Mouse (Mus musculus) heart, embryonic 16.5 days (tissue): ENCODE data around the gene Exosc1. TPM values are rescaled to one million over a fixed set of nuclear protein-coding genes. Genes with fewer than 3 reads are reported as not detected.
"Not testable (repeated sequence)": the region's sequence is repeated elsewhere in the genome, so short reads cannot be mapped to it uniquely, and the experiment has no call there.

Source experiments
- ATAC-seq: fragments of 200-750 bp; cut with Nextera tagmentation; replicated peaks from 2 replicates; pipeline ENCODE4 v1.8.0; 2017; ENCODE audit warnings: moderate number of reproducible peaks; ENCODE audit not compliant: insufficient read depth, low FRiP score; ENCODE audit errors: extremely low read depth
- H3K27ac ChIP-seq: fragments of 300-500 bp; sonication (generic); 2 replicates; pipeline ENCODE4 v1.5.1; 2014; ENCODE audit warnings: mild to moderate bottlenecking, low read length, control low read depth, moderate library complexity
- H3K27me3 ChIP-seq: fragments of 300-500 bp; sonication (generic); 2 replicates; pipeline ENCODE4 v1.6.1; 2014; ENCODE audit warnings: low read length, mixed read lengths; ENCODE audit not compliant: control insufficient read depth, insufficient read depth
- H3K36me3 ChIP-seq: fragments of 300-500 bp; sonication (generic); 2 replicates; pipeline ENCODE4 v1.6.1; 2014; ENCODE audit not compliant: control insufficient read depth, insufficient read depth
- H3K4me1 ChIP-seq: fragments of 300-500 bp; sonication (generic); 2 replicates; pipeline ENCODE4 v1.6.1; 2014; ENCODE audit warnings: low read length, mixed read lengths; ENCODE audit not compliant: control insufficient read depth, insufficient read depth
- H3K4me2 ChIP-seq: fragments of 300-500 bp; sonication (generic); 2 replicates; pipeline ENCODE4 v1.6.1; 2014; ENCODE audit warnings: low read depth, mild to moderate bottlenecking, control low read depth, low read length
- H3K4me3 ChIP-seq: fragments of 300-500 bp; sonication (generic); 2 replicates; pipeline ENCODE4 v1.5.1; 2014; ENCODE audit warnings: mild to moderate bottlenecking, control low read depth, low read length
- H3K9ac ChIP-seq: fragments of 300-500 bp; sonication (generic); 2 replicates; pipeline ENCODE4 v1.6.1; 2014; ENCODE audit warnings: low read length, control low read depth
- H3K9me3 ChIP-seq: fragments of 300-500 bp; sonication (generic); replicated peaks from 2 replicates; pipeline ENCODE4 v1.6.1; 2016; ENCODE audit warnings: low read length; ENCODE audit not compliant: control insufficient read depth
- WGBS: fragments of 180-500 bp; shearing (Covaris S2); extraction: QIAGEN DNeasy Blood & Tissue Kit; methylation state at CpG from one replicate; pipeline ENCODE4 v1.1.7; 2014; 5-methylcytosine and 5-hydroxymethylcytosine counted together
- polyA plus RNA-seq: library from polyadenylated mRNA; unstranded; fragments of >200 nt; fragmentation: Nextera tagmentation; extraction: Ambion mirVana; gene quantifications from 2 replicates; pipeline ENCODE4 v1.2.1, GENCODE M21; 2015

Gene Exosc1
- polyA plus RNA-seq, 1 experiment from 2014 or later, result 45.3 TPM

GRCm38 (mm10) chr19:41916853-41917252 lies 16.4 kb downstream of the Exosc1 start:
- H3K36me3 ChIP-seq, result peaks cover 49% of the 10 kb centered on the region

GRCm38 (mm10) chr19:41915294-41915693 lies 17.9 kb downstream of the Exosc1 start:
- no peak for ATAC-seq
- Histone ChIP-seq H3K4me2 (peak overlapping the region; percentile 94), H3K9me3 (no peaks in the 10 kb centered on the region), H3K4me3 (peak overlapping the region; percentile 85), H3K36me3 (peaks cover 44% of the 10 kb centered on the region), H3K4me1 (peaks cover 19% of the 10 kb centered on the region), H3K27ac (peak overlapping the region; percentile 53), H3K9ac (peak overlapping the region; percentile 38), H3K27me3 (no peaks in the 10 kb centered on the region)
- WGBS, result 66% methylated on average over 3 of the region's 3 CpGs

More at GRCm38 (mm10) chr19:41916853-41917252, 16.4 kb downstream of the Exosc1 start:
- H3K4me2 ChIP-seq, result no peak overlapping the region
- no peak for ATAC-seq
- H3K9me3 ChIP-seq, result no peaks in the 10 kb centered on the region
- 81% methylated on average over 4 of the region's 4 CpGs for WGBS
- H3K27me3 ChIP-seq, result no peaks in the 10 kb centered on the region
- H3K9ac ChIP-seq, result no peak overlapping the region
- H3K27ac ChIP-seq, result no peak overlapping the region
- H3K4me1 ChIP-seq, result peaks cover 19% of the 10 kb centered on the region
- no peak overlapping the region for H3K4me3 ChIP-seq

GRCm38 (mm10) chr19:41914592-41914882 lies 18.7 kb downstream of the Exosc1 start:
- not testable (repeated sequence) for H3K9me3 ChIP-seq, H3K27me3 ChIP-seq, ATAC-seq
- Histone ChIP-seq H3K4me2 (peak overlapping the region; percentile 94), H3K4me3 (peak overlapping the region; percentile 85), H3K9ac (peak overlapping the region; percentile 95), H3K36me3 (peaks cover 38% of the 10 kb centered on the region), H3K27ac (peak overlapping the region; percentile 0; the same call in 1 of the 2 replicates), H3K4me1 (peaks cover 19% of the 10 kb centered on the region)

- no peaks in the 10 kb centered on the region for H3K27me3 ChIP-seq
- no peaks in the 10 kb centered on the region for H3K9me3 ChIP-seq
- 24% methylated on average over 6 of the region's 6 CpGs for WGBS
- peaks cover 19% of the 10 kb centered on the region for H3K4me1 ChIP-seq
- H3K4me2 ChIP-seq, result peak overlapping the region; percentile 94
- peak overlapping the region; percentile 95 for H3K9ac ChIP-seq
- no peak for ATAC-seq
- H3K36me3 ChIP-seq, result peaks cover 33% of the 10 kb centered on the region
- peak overlapping the region; percentile 85 for H3K4me3 ChIP-seq
- H3K27ac ChIP-seq, result peak overlapping the region; percentile 96
Measured at GRCm38 (mm10) chr19:41913774-41914591, 19.2 kb downstream of the Exosc1 start.

GRCm38 (mm10) chr19:41912121-41913080 lies 20.8 kb downstream of the Exosc1 start:
- peak overlapping the region; percentile 94 for H3K4me2 ChIP-seq
- no peaks in the 10 kb centered on the region for H3K9me3 ChIP-seq
- H3K9ac ChIP-seq, result peak overlapping the region; percentile 95
- H3K27ac ChIP-seq, result peak overlapping the region; percentile 96
- H3K36me3 ChIP-seq, result peaks cover 26% of the 10 kb centered on the region
- peak; percentile 37 for ATAC-seq
- H3K4me1 ChIP-seq, result peaks cover 19% of the 10 kb centered on the region
- peak overlapping the region; percentile 85 for H3K4me3 ChIP-seq
- H3K27me3 ChIP-seq, result no peaks in the 10 kb centered on the region
- WGBS, result 2% methylated on average over 53 of the region's 53 CpGs

- H3K27ac ChIP-seq, result peak within 1 kb of the TSS; percentile 97
- peak within 1 kb of the TSS; percentile 85 for H3K4me3 ChIP-seq
- peak; percentile 93 for ATAC-seq
- H3K4me2 ChIP-seq, result peak within 1 kb of the TSS; percentile 94
- no peaks in the 10 kb centered on the region for H3K9me3 ChIP-seq
- no peaks in the 10 kb centered on the region for H3K27me3 ChIP-seq
- H3K4me1 ChIP-seq, result peaks cover 28% of the 10 kb centered on the region
- H3K36me3 ChIP-seq, result peaks cover 17% of the 10 kb centered on the region
- peak within 1 kb of the TSS; percentile 95 for H3K9ac ChIP-seq
- 5% methylated on average over 52 of the region's 54 CpGs for WGBS
Measured at GRCm38 (mm10) chr19:41911178-41912073, 21.8 kb downstream of the Exosc1 start, which contains the start of gene Pgam1. Pgam1 (plus strand) TSS chr19:41911923.

- H3K27me3 ChIP-seq, result no peaks in the 10 kb centered on the region
Measured at GRCm38 (mm10) chr19:41910396-41910795, 22.8 kb downstream of the Exosc1 start.

GRCm38 (mm10) chr19:41908736-41909135 lies 24.5 kb downstream of the Exosc1 start:
- no peak for ATAC-seq
- no peak overlapping the region for H3K4me3 ChIP-seq
- 85% methylated on average over 3 of the region's 3 CpGs for WGBS

More at GRCm38 (mm10) chr19:41910396-41910795, 22.8 kb downstream of the Exosc1 start:
- Histone ChIP-seq H3K9me3 (no peaks in the 10 kb centered on the region), H3K4me1 (peaks cover 32% of the 10 kb centered on the region), H3K4me3 (no peak overlapping the region), H3K4me2 (no peak overlapping the region), H3K27ac (no peak overlapping the region), H3K9ac (no peak overlapping the region), H3K36me3 (peaks cover 8% of the 10 kb centered on the region; the same call in 1 of the 2 replicates)
- no peak for ATAC-seq
- 88% methylated on average over 2 of the region's 2 CpGs for WGBS

More at GRCm38 (mm10) chr19:41908736-41909135, 24.5 kb downstream of the Exosc1 start:
- H3K27me3 ChIP-seq, result no peaks in the 10 kb centered on the region
- H3K4me1 ChIP-seq, result peaks cover 19% of the 10 kb centered on the region
- H3K9ac ChIP-seq, result no peak overlapping the region
- no peak overlapping the region for H3K4me2 ChIP-seq
- no peaks in the 10 kb centered on the region for H3K9me3 ChIP-seq
- H3K27ac ChIP-seq, result no peak overlapping the region
- peaks cover 2% of the 10 kb centered on the region; the same call in 1 of the 2 replicates for H3K36me3 ChIP-seq
